Mouse (Mus musculus): ENCODE measurements around the gene Satb1.

GRCm38 (mm10) chr17:51836901-51837300 lies 3.8 kb upstream of the Satb1 start:
- TF ChIP-seq CTCF (IDR thresholded peaks at IDR 0.05; ENCODE audit: extremely low read depth, insufficient read length, insufficient replicate concordance, low read depth, low read length) (no peak), POLR2A (IDR thresholded peaks at IDR 0.05; ENCODE audit: low read depth, low read length) (no peak)

Measured in small intestine, adult 2 months (tissue).